Mouse (Mus musculus) layer of hippocampus, postnatal 14 days (tissue): ENCODE results near the gene March7. TPM values are rescaled to one million over a fixed set of nuclear protein-coding genes. Genes with fewer than 3 reads are reported as not detected.

Experiments used
- DNase-seq, 2 experiments: peaks; one replicate each; pipeline ENCODE4 v3.0.0; 2021 to 2022; ENCODE audit warnings: low spot score in 2 of 2, mixed read lengths in 1 of 2
- total RNA-seq, 2 experiments: library from RNA; stranded (reverse); gene quantifications; 2 replicates each; pipeline ENCODE4 v1.2.3; 2021

Gene March7
- total RNA-seq, 2 experiments from 2014 or later: 60.8 to 78.5 TPM

DNA sequence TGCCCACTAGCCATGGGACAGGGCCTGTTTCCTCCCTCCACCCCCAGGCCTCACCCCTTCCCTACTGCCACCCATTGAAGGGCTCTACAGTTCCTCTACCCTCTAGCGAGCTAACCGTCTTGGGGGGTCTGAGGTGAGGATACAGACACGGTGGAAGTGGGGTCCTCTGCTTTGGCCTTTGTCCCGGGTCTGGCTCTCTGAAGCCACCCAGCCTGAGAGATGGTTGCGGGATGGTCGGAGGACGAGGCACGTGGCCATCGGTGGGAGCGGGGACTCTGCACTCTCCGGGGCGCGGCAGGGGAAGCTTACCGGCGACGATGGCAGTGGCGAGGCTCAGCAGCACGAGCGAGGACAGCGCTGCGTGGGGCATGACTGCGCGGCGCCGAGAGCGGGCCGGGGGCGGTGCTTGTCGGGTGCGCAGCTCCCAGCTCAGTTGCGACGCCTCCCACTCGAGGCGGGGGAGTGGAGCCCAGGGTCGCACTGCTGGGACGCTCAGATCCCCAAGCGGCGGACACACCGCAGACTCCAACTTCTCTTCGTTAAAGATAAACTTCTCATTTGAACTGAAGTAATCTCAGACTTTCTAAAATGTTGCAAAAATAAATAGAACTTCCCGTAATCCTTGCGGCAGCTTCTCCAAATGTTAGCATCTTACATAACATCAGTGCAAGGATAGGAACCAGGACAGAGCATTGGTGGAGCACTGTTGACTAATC is 74.2 kb downstream of the March7 start:
- DNase-seq: peak; percentile 37 to 47

DNA sequence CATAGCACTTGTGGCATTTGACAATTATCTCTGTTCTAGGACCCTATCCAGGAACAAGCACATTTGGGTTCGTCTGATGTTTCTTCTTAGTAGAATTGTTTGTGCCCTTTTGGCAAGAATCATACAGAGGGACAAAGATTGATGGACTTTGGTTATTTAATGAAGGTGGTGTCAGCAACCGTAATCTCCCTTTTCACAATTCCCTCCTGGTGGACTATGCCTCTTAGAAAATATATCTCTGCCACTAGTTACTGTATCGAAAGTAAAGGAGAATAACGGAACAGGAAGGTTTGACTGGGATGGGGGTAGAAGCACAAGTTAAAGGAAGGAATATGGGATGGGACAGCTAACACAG is 74.8 kb downstream of the March7 start, which contains the start of gene Cd302:
TSS of gene Cd302 (minus strand) at position 22 of the 355 bp plus-strand sequence.
- DNase-seq: no peak

DNA sequence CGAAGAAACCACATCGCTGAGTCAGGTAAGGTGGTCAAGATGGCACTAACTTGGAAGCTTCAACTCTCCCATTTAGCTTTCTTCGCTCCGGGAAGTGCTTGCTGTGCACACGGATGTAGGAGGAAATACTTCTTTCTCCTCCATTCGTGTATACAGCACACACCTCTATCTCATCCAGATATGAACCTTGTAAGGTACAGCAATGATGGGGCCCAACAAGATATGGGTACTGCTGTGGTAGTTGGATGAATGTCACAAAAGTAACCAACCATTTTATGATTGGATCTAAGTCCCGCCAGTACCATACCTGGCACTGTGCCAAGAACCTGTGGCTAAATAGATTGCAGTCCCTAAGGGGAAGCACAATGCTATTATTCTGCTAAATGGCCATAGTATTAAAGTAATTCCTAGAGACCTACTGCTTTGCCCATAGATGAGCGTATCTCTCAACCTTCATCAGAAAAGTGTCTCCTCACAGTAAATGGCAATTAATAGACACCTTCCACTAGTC is 75.5 kb downstream of the March7 start:
- no peak for DNase-seq

DNA sequence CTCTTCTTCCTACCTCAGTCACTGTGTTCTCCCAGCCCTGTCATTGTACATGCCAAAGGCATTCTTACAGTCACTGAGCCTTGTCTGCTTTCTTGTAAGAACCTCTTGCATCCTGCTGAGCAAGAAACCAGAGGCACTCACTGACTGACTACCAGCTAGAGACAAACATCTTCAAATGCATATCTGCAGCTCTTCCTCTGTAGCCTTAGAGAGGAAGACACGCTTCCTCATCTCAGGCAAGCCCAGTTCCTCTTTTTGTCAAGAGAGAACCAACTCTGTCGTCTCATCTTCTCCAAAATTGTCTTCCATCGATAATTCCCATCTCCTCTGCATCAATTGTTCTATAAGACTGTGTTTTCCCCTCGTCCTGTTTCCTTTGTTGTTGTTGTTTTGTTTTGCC is 78.9 kb downstream of the March7 start:
- no peak for DNase-seq

DNA sequence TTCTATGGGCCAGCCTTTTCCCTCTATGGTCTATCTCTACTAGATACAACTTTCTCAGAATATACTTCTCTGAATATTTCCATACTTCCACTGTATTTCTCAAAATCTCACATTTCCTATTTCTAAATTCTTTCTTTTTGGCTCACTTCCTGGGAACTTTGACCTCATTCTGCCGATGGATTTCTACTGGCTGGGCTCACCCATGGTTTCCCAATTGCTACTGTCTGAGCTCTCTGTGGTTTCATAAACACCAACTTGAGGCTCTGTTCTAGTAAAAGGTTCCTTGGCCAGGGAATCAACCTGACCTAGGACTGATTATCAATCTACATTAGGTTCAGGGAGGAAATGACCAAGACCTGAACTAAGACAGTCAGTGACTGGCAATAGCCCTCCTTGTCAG is 79.8 kb downstream of the March7 start:
- DNase-seq: no peak

DNA sequence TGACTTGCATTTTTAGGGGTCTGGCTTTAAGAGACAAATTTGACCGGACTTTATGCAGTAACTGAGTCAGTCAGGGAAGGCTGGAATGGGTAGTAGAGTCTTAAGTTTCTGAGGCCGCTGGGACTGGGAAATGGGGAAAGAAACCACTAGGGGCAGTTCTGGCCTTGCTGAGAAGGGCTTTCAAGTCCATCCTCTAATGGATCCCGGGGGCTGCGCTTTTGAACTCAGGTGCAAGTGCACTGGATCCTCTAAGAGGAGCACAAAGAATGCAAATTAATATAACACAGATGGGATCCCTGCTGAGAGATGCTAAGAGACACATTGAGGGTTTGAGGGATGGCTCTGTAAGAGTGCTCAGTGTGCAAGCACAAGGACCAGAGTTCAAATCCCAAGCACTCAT is 81.7 kb downstream of the March7 start:
- DNase-seq: no peak

DNA sequence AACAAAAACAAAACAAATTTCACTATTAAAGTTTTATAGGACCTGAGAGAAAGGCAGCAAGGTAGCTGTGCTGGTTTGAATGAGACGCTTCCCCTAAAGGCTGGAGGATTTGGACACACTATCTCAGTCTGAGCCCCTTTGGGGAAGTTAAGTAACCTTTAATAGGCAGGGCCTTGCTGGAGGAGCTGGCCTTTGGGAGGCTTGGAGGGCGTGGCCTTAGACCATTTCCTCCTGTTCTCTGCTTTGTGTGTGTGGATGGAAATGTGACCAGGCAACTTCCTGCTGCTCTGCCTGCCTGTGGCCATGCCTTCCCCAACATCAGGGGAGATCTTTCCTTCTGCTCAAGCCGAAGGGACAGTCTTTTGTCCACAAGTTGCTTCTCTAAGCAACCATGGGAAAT is 88.6 kb downstream of the March7 start:
- no peak for DNase-seq

DNA sequence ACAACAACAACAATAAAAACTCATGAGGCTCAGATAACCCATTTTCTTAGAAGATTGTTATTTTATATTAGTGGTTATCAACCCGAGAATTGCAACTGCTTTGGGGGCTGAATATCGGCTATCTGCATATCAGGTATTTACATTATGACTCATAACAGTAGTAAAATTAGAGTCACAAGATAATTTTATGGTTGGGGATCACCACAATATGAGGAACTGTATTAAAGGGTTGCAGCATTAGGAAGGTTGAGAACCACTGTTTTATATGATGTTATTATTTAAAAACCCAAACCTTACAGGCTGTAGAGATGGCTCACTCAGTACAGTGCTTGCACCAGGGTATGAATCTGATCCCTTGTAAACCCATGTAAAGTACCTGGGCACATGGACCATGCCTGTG is 89.6 kb downstream of the March7 start:
- DNase-seq: no peak

Other genes starting within 250 kb of the March7 start
- 10 to 100 TPM; 59.6 to 61.7 TPM for gene Baz2b, start within 50 bp of the March7 start, total RNA-seq
- 10 to 100 TPM in 1 of 2 experiments, 1 to 10 TPM in 1; 9.3 to 11.7 TPM for gene Cd302, start 74.6 kb downstream of the March7 start, total RNA-seq
- 1 to 10 TPM; 5.3 to 6.6 TPM for gene Ly75, start 173.4 kb downstream of the March7 start, total RNA-seq